Mouse (Mus musculus): ENCODE data around the gene Alg2.

- TF ChIP-seq CTCF (IDR thresholded peaks at IDR 0.05; ENCODE audit: extremely low read depth, insufficient read depth, insufficient read length, insufficient replicate concordance) (no peak), POLR2A (IDR thresholded peaks at IDR 0.05; ENCODE audit: low read depth, low read length) (no peak)
These were observed 51.9 kb downstream of the Alg2 start for GRCm38 (mm10) chr4:47422194-47422593.
